Mouse (Mus musculus) hindbrain, embryonic 16.5 days (tissue): ENCODE measurements around the gene Col16a1. TPM values are rescaled to one million over a fixed set of nuclear protein-coding genes. Genes with fewer than 3 reads are reported as not detected.

Experiments used
- ATAC-seq: fragments of 200-750 bp; cut with Nextera tagmentation; 2 replicates; pipeline ENCODE4 v1.8.0; 2017; ENCODE audit warnings: moderate TSS enrichment, moderate library complexity
- H3K27ac ChIP-seq: fragments of 300-500 bp; sonication (generic); 2 replicates; pipeline ENCODE4 v1.5.1; 2014; ENCODE audit warnings: low read depth, mild to moderate bottlenecking, control low read depth, low read length, moderate library complexity
- H3K27me3 ChIP-seq: fragments of 300-500 bp; sonication (generic); replicated peaks from 2 replicates; pipeline ENCODE4 v1.6.1; 2014; ENCODE audit warnings: low read length; ENCODE audit not compliant: control insufficient read depth, insufficient read depth
- H3K36me3 ChIP-seq: fragments of 300-500 bp; sonication (generic); 2 replicates; pipeline ENCODE4 v1.6.1; 2014; ENCODE audit warnings: mild to moderate bottlenecking, low read length, moderate library complexity, mixed read lengths; ENCODE audit not compliant: control insufficient read depth, insufficient read depth
- H3K4me1 ChIP-seq: fragments of 300-500 bp; sonication (generic); 2 replicates; pipeline ENCODE4 v1.6.1; 2014; ENCODE audit warnings: low read depth, low read length; ENCODE audit not compliant: control insufficient read depth, insufficient read depth
- H3K4me2 ChIP-seq: fragments of 300-500 bp; sonication (generic); 2 replicates; pipeline ENCODE4 v1.6.1; 2014; ENCODE audit warnings: mild to moderate bottlenecking, low read length, control low read depth, moderate library complexity
- H3K4me3 ChIP-seq: fragments of 300-500 bp; sonication (generic); 2 replicates; pipeline ENCODE4 v1.5.1; 2014; ENCODE audit warnings: mild to moderate bottlenecking, low read length, control low read depth, moderate library complexity
- H3K9ac ChIP-seq: fragments of 300-500 bp; sonication (generic); 2 replicates; pipeline ENCODE4 v1.6.1; 2014; ENCODE audit warnings: low read depth, mild to moderate bottlenecking, control low read depth, low read length, moderate library complexity
- H3K9me3 ChIP-seq: fragments of 300-500 bp; sonication (generic); 2 replicates; pipeline ENCODE4 v1.6.1; 2014; ENCODE audit warnings: mild to moderate bottlenecking, low read length, moderate library complexity; ENCODE audit not compliant: control insufficient read depth
- WGBS: fragments of 180-500 bp; shearing (Covaris S2); extraction: QIAGEN DNeasy Blood & Tissue Kit; methylation state at CpG from one replicate; pipeline ENCODE4 v1.1.7; 2014; 5-methylcytosine and 5-hydroxymethylcytosine counted together
- polyA plus RNA-seq: library from polyadenylated mRNA; unstranded; fragments of >200 nt; fragmentation: Nextera tagmentation; extraction: Ambion mirVana; gene quantifications from 2 replicates; pipeline ENCODE4 v1.2.1, GENCODE M21; 2015

Col16a1 gene
- polyA plus RNA-seq, 1 experiment from 2014 or later = 11.8 TPM

- no peak overlapping the region for H3K4me3 ChIP-seq
- H3K9me3 ChIP-seq = no peaks in the 10 kb centered on the region
- 0 out of 2 replicates have a peak overlapping the region, but pooled peaks have one; percentile 27 for H3K9ac ChIP-seq
- H3K36me3 ChIP-seq = peaks cover 33% of the 10 kb centered on the region
- no peak overlapping the region for H3K4me2 ChIP-seq
- H3K27me3 ChIP-seq = no peaks in the 10 kb centered on the region
- no peak overlapping the region for H3K27ac ChIP-seq
- no peaks in the 10 kb centered on the region; the same call in 1 of the 2 replicates for H3K4me1 ChIP-seq
- 77% methylated on average over 10 of the region's 10 CpGs for WGBS
- no peak; the same call in 1 of the 2 replicates for ATAC-seq
These were observed 34.5 kb upstream of the Col16a1 start for GRCm38 (mm10) chr4:130013111-130013510.

GRCm38 (mm10) chr4:130016010-130016409 lies 31.6 kb upstream of the Col16a1 start:
- no peaks in the 10 kb centered on the region for H3K27me3 ChIP-seq
- ATAC-seq = no peak
- H3K9me3 ChIP-seq = no peaks in the 10 kb centered on the region
- 80% methylated on average over 4 of the region's 4 CpGs for WGBS
- no peak overlapping the region for H3K4me3 ChIP-seq
- no peak overlapping the region for H3K4me2 ChIP-seq
- peaks cover 15% of the 10 kb centered on the region for H3K36me3 ChIP-seq
- H3K27ac ChIP-seq = no peak overlapping the region
- H3K4me1 ChIP-seq = no peaks in the 10 kb centered on the region; the same call in 1 of the 2 replicates
- no peak overlapping the region for H3K9ac ChIP-seq

- H3K27ac ChIP-seq = no peak overlapping the region
- no peak overlapping the region for H3K9ac ChIP-seq
- H3K4me2 ChIP-seq = no peak overlapping the region
- H3K36me3 ChIP-seq = peaks cover 7% of the 10 kb centered on the region
- no peak overlapping the region for H3K4me3 ChIP-seq
- H3K27me3 ChIP-seq = no peaks in the 10 kb centered on the region
- no peaks in the 10 kb centered on the region; the same call in 1 of the 2 replicates for H3K4me1 ChIP-seq
- WGBS = 81% methylated on average over 18 of the region's 18 CpGs
- no peaks in the 10 kb centered on the region for H3K9me3 ChIP-seq
- ATAC-seq = no peak
These were observed 30.5 kb upstream of the Col16a1 start for GRCm38 (mm10) chr4:130017036-130017674.

- no peak overlapping the region for H3K4me3 ChIP-seq
These were observed 24.7 kb upstream of the Col16a1 start for GRCm38 (mm10) chr4:130022952-130023351.

GRCm38 (mm10) chr4:130023511-130024231 lies 24.0 kb upstream of the Col16a1 start:
- Histone ChIP-seq H3K4me2 (no peak overlapping the region), H3K36me3 (no peaks in the 10 kb centered on the region; the same call in 1 of the 2 replicates), H3K4me3 (no peak overlapping the region), H3K9ac (no peak overlapping the region), H3K9me3 (no peaks in the 10 kb centered on the region), H3K27me3 (no peaks in the 10 kb centered on the region), H3K27ac (no peak overlapping the region), H3K4me1 (no peaks in the 10 kb centered on the region)
- no peak for ATAC-seq
- 74% methylated on average over 10 of the region's 10 CpGs for WGBS

More at GRCm38 (mm10) chr4:130022952-130023351, 24.7 kb upstream of the Col16a1 start:
- Histone ChIP-seq H3K9ac (no peak overlapping the region), H3K27ac (no peak overlapping the region), H3K4me2 (no peak overlapping the region), H3K36me3 (no peaks in the 10 kb centered on the region; the same call in 1 of the 2 replicates), H3K27me3 (no peaks in the 10 kb centered on the region), H3K4me1 (no peaks in the 10 kb centered on the region), H3K9me3 (no peaks in the 10 kb centered on the region)
- 93% methylated on average over 8 of the region's 8 CpGs for WGBS
- no peak for ATAC-seq

- Histone ChIP-seq H3K4me3 (no peak overlapping the region), H3K27me3 (no peaks in the 10 kb centered on the region), H3K9ac (no peak overlapping the region), H3K9me3 (no peaks in the 10 kb centered on the region), H3K4me2 (no peak overlapping the region), H3K36me3 (no peaks in the 10 kb centered on the region; the same call in 1 of the 2 replicates), H3K27ac (no peak overlapping the region), H3K4me1 (no peaks in the 10 kb centered on the region)
- 46% methylated on average over 8 of the region's 8 CpGs for WGBS
- ATAC-seq = no peak
These were observed 22.1 kb upstream of the Col16a1 start for GRCm38 (mm10) chr4:130025544-130025943.

GRCm38 (mm10) chr4:130031146-130031545 lies 16.5 kb upstream of the Col16a1 start:
- H3K4me2 ChIP-seq = no peak overlapping the region
- H3K4me3 ChIP-seq = no peak overlapping the region
- no peaks in the 10 kb centered on the region for H3K36me3 ChIP-seq
- no peaks in the 10 kb centered on the region for H3K27me3 ChIP-seq
- no peak overlapping the region for H3K9ac ChIP-seq
- H3K27ac ChIP-seq = no peak overlapping the region
- peaks cover 10% of the 10 kb centered on the region for H3K4me1 ChIP-seq
- no peak for ATAC-seq
- H3K9me3 ChIP-seq = no peaks in the 10 kb centered on the region
- WGBS = 81% methylated on average over 2 of the region's 2 CpGs

GRCm38 (mm10) chr4:130033496-130033895 lies 14.1 kb upstream of the Col16a1 start:
- Histone ChIP-seq H3K9ac (no peak overlapping the region), H3K36me3 (no peaks in the 10 kb centered on the region), H3K27ac (no peak overlapping the region), H3K4me2 (no peak overlapping the region), H3K4me3 (no peak overlapping the region), H3K27me3 (no peaks in the 10 kb centered on the region), H3K9me3 (no peaks in the 10 kb centered on the region), H3K4me1 (peaks cover 19% of the 10 kb centered on the region)
- 36% methylated on average over 7 of the region's 7 CpGs for WGBS
- ATAC-seq = no peak; the same call in 1 of the 2 replicates

- H3K4me2 ChIP-seq = no peak overlapping the region
- peak; percentile 46 for ATAC-seq
- 9% methylated on average over 8 of the region's 8 CpGs for WGBS
- no peak overlapping the region for H3K9ac ChIP-seq
- no peaks in the 10 kb centered on the region for H3K27me3 ChIP-seq
- peaks cover 19% of the 10 kb centered on the region for H3K4me1 ChIP-seq
- no peaks in the 10 kb centered on the region for H3K36me3 ChIP-seq
- H3K9me3 ChIP-seq = no peaks in the 10 kb centered on the region
- H3K27ac ChIP-seq = no peak overlapping the region
- H3K4me3 ChIP-seq = no peak overlapping the region
These were observed 11.5 kb upstream of the Col16a1 start for GRCm38 (mm10) chr4:130036112-130036511.
